Mouse (Mus musculus) E14TG2a.4 (cell line): Measurements from ENCODE around the gene Pik3cb.

Experiments used
- H3K27me3 ChIP-seq: 2 replicates; pipeline ENCODE4 v1.6.1; 2014; ENCODE audit warnings: low read length, control low read depth; ENCODE audit not compliant: insufficient read depth
- H3K36me3 ChIP-seq: 2 replicates; pipeline ENCODE4 v1.6.1; 2014; ENCODE audit warnings: low read length, control low read depth; ENCODE audit not compliant: insufficient read depth
- H3K4me1 ChIP-seq: replicated peaks from 2 replicates; pipeline ENCODE4 v1.6.1; 2014; ENCODE audit warnings: low read depth, low read length, control low read depth
- H3K4me3 ChIP-seq: replicated peaks from 2 replicates; pipeline ENCODE4 v1.5.1; 2014; ENCODE audit warnings: mild to moderate bottlenecking, low read length
- H3K9me3 ChIP-seq: 2 replicates; pipeline ENCODE4 v1.6.1; 2014; ENCODE audit warnings: low read length, control low read depth
- CTCF ChIP-seq: conservative IDR thresholded peaks from 2 replicates; pipeline ENCODE4 v1.5.1; 2014; ENCODE audit warnings: low read length
- NANOG ChIP-seq: IDR thresholded peaks from 2 replicates; pipeline ENCODE4 v1.6.1; 2014; ENCODE audit warnings: borderline replicate concordance, low read length, mixed read lengths
- POU5F1 ChIP-seq: IDR thresholded peaks from 2 replicates; pipeline ENCODE4 v1.6.1; 2014; ENCODE audit warnings: low read length, borderline replicate concordance

The Pik3cb gene

GRCm38 (mm10) chr9:99049760-99050159 is 90.7 kb downstream of the Pik3cb start:
- H3K4me3 ChIP-seq = no peak overlapping the region
- H3K9me3 ChIP-seq = no peaks in the 10 kb centered on the region
- TF ChIP-seq CTCF (no peak), POU5F1 (no peak), NANOG (no peak)
- peaks cover 79% of the 10 kb centered on the region for H3K36me3 ChIP-seq
- no peaks in the 10 kb centered on the region; the same call in 1 of the 2 replicates for H3K4me1 ChIP-seq
- H3K27me3 ChIP-seq = no peaks in the 10 kb centered on the region

- Histone ChIP-seq H3K36me3 (peaks cover 79% of the 10 kb centered on the region), H3K9me3 (no peaks in the 10 kb centered on the region), H3K4me3 (no peak overlapping the region), H3K4me1 (no peaks in the 10 kb centered on the region; the same call in 1 of the 2 replicates), H3K27me3 (no peaks in the 10 kb centered on the region)
- TF ChIP-seq CTCF (no peak), POU5F1 (no peak), NANOG (no peak)
Measured at GRCm38 (mm10) chr9:99048724-99049250, 91.6 kb downstream of the Pik3cb start.

- Histone ChIP-seq H3K4me1 (no peaks in the 10 kb centered on the region; the same call in none of the 2 replicates), H3K9me3 (no peaks in the 10 kb centered on the region), H3K4me3 (no peak overlapping the region), H3K36me3 (peaks cover 83% of the 10 kb centered on the region), H3K27me3 (no peaks in the 10 kb centered on the region)
- TF ChIP-seq CTCF (no peak), NANOG (no peak), POU5F1 (no peak)
Measured at GRCm38 (mm10) chr9:99044761-99045160, 95.7 kb downstream of the Pik3cb start.

- no peaks in the 10 kb centered on the region for H3K27me3 ChIP-seq
- no peaks in the 10 kb centered on the region for H3K9me3 ChIP-seq
- H3K4me1 ChIP-seq = no peaks in the 10 kb centered on the region; the same call in 1 of the 2 replicates
- H3K4me3 ChIP-seq = no peak overlapping the region
- no peak for TF ChIP-seq POU5F1
- no peak for TF ChIP-seq CTCF
- TF ChIP-seq NANOG = no peak
- peaks cover 92% of the 10 kb centered on the region for H3K36me3 ChIP-seq
Measured at GRCm38 (mm10) chr9:99042641-99043040, 97.8 kb downstream of the Pik3cb start.

GRCm38 (mm10) chr9:99041994-99042393 is 98.4 kb downstream of the Pik3cb start:
- no peak overlapping the region for H3K4me3 ChIP-seq
- no peaks in the 10 kb centered on the region for H3K9me3 ChIP-seq
- peaks cover 90% of the 10 kb centered on the region for H3K36me3 ChIP-seq
- no peaks in the 10 kb centered on the region; the same call in 1 of the 2 replicates for H3K4me1 ChIP-seq
- TF ChIP-seq CTCF = no peak
- TF ChIP-seq NANOG = no peak
- no peaks in the 10 kb centered on the region for H3K27me3 ChIP-seq

GRCm38 (mm10) chr9:99035575-99035974 is 104.8 kb downstream of the Pik3cb start, which contains the start of gene Gm1123:
Gene Gm1123 (minus strand): TSS chr9:99035715.
- TF ChIP-seq POU5F1 = no peak
- no peak for TF ChIP-seq NANOG
- TF ChIP-seq CTCF = no peak
- Histone ChIP-seq H3K4me3 (peak within 1 kb of the TSS; percentile 63), H3K27me3 (no peaks in the 10 kb centered on the region), H3K4me1 (peaks cover 14% of the 10 kb centered on the region), H3K36me3 (peaks cover 34% of the 10 kb centered on the region), H3K9me3 (no peaks in the 10 kb centered on the region)

GRCm38 (mm10) chr9:99034111-99034510 is 106.3 kb downstream of the Pik3cb start:
- Histone ChIP-seq H3K4me3 (no peak overlapping the region), H3K9me3 (no peaks in the 10 kb centered on the region), H3K27me3 (no peaks in the 10 kb centered on the region), H3K36me3 (peaks cover 21% of the 10 kb centered on the region), H3K4me1 (peaks cover 14% of the 10 kb centered on the region)
- TF ChIP-seq CTCF (no peak), POU5F1 (no peak), NANOG (no peak)

GRCm38 (mm10) chr9:99032031-99032430 is 108.4 kb downstream of the Pik3cb start:
- Histone ChIP-seq H3K4me1 (peaks cover 14% of the 10 kb centered on the region), H3K4me3 (no peak overlapping the region), H3K9me3 (no peaks in the 10 kb centered on the region), H3K27me3 (no peaks in the 10 kb centered on the region), H3K36me3 (0 out of 2 replicates have a peak, but pooled peaks cover 4% of the 10 kb centered on the region)
- TF ChIP-seq CTCF = no peak
- TF ChIP-seq POU5F1 = no peak
- no peak for TF ChIP-seq NANOG

GRCm38 (mm10) chr9:99021751-99022150 is 118.7 kb downstream of the Pik3cb start:
- H3K27me3 ChIP-seq = no peaks in the 10 kb centered on the region
- H3K36me3 ChIP-seq = no peaks in the 10 kb centered on the region
- no peak overlapping the region for H3K4me3 ChIP-seq
- H3K4me1 ChIP-seq = peaks cover 8% of the 10 kb centered on the region
- no peak for TF ChIP-seq POU5F1
- TF ChIP-seq CTCF = no peak
- no peak for TF ChIP-seq NANOG
- no peaks in the 10 kb centered on the region for H3K9me3 ChIP-seq
